Mouse (Mus musculus) CH12.LX (cell line): ENCODE measurements around the gene Pdzd2. TPM values are rescaled to one million over a fixed set of nuclear protein-coding genes. Genes with fewer than 3 reads are reported as not detected.

Source experiments
- DNase-seq: peaks from one replicate; pipeline ENCODE4 v3.0.0-alpha.2; 2013; ENCODE audit errors: extremely low read depth
- H3K27ac ChIP-seq: 2 replicates; pipeline ENCODE4 v1.5.1; 2012; ENCODE audit warnings: low read depth, mild to moderate bottlenecking, control low read depth, moderate library complexity; ENCODE audit not compliant: insufficient read depth
- H3K27me3 ChIP-seq: replicated peaks from 2 replicates; pipeline ENCODE3; 2012; ENCODE audit warnings: inconsistent platforms
- H3K36me3 ChIP-seq, 2 experiments: replicated peaks in 1 of 2; 2 replicates each; pipeline versions ENCODE3 to v1.6.1; 2012; ENCODE audit warnings: inconsistent platforms in 1 of 2, low read length in 1 of 2, mild to moderate bottlenecking in 1 of 2, mixed read lengths in 1 of 2, moderate library complexity in 1 of 2; ENCODE audit not compliant: control insufficient read depth in 1 of 2, insufficient read depth in 1 of 2
- H3K4me1 ChIP-seq, 2 experiments: 2 replicates each; pipeline ENCODE4 v1.6.1; 2012; ENCODE audit warnings: inconsistent platforms in 1 of 2, moderate library complexity in 1 of 2; ENCODE audit not compliant: insufficient read depth in 2 of 2, control insufficient read depth in 1 of 2
- H3K4me2 ChIP-seq: 2 replicates; pipeline ENCODE4 v1.6.1; 2012; ENCODE audit warnings: low read depth, mild to moderate bottlenecking, control low read depth; ENCODE audit not compliant: poor library complexity, insufficient read depth, severe bottlenecking
- H3K4me3 ChIP-seq, 3 experiments: fragments of 150-350 bp in 1 of 3; sonication (generic) in 1 of 3; replicated peaks in 1 of 3; 2 replicates each; pipeline versions ENCODE3 to v1.5.1; 2011 to 2012; ENCODE audit warnings: low read depth in 2 of 3, low read length in 2 of 3, mild to moderate bottlenecking in 2 of 3, moderate library complexity in 2 of 3, control low read depth in 1 of 3, improper control_type of control experiment in 1 of 3, inconsistent platforms in 1 of 3, mixed read lengths in 1 of 3; ENCODE audit not compliant: poor library complexity in 1 of 3
- H3K79me2 ChIP-seq: replicated peaks from 2 replicates; pipeline ENCODE4 v1.6.1; 2012; ENCODE audit warnings: mild to moderate bottlenecking, moderate library complexity; ENCODE audit not compliant: control insufficient read depth, poor library complexity, insufficient read depth, severe bottlenecking; ENCODE audit errors: extremely low read depth
- H3K9ac ChIP-seq: 2 replicates; pipeline ENCODE4 v1.6.1; 2012; ENCODE audit warnings: low read depth, mild to moderate bottlenecking, control low read depth, moderate library complexity; ENCODE audit not compliant: insufficient read depth
- H3K9me3 ChIP-seq: replicated peaks from 2 replicates; pipeline ENCODE3; 2012; ENCODE audit warnings: low read length, inconsistent platforms, mixed read lengths
- BHLHE40 ChIP-seq: IDR thresholded peaks from 2 replicates; pipeline ENCODE4 v1.6.1; 2011; ENCODE audit warnings: mild to moderate bottlenecking, low read depth, low read length, improper control_type of control experiment
- CHD1 ChIP-seq: IDR thresholded peaks from 2 replicates; pipeline ENCODE4 v1.6.1; 2012; ENCODE audit warnings: low read depth, low read length, improper control_type of control experiment, inconsistent platforms
- CHD2 ChIP-seq: IDR thresholded peaks from 2 replicates; pipeline ENCODE4 v1.6.1; 2011; ENCODE audit warnings: low read length, improper control_type of control experiment
- CTCF ChIP-seq, 2 experiments: IDR thresholded peaks in 1 of 2; conservative IDR thresholded peaks in 1 of 2; 2 replicates each; pipeline ENCODE4 v1.5.1; 2011 to 2012; ENCODE audit warnings: low read depth in 2 of 2, low read length in 2 of 2, improper control_type of control experiment in 1 of 2, inconsistent platforms in 1 of 2, mild to moderate bottlenecking in 1 of 2, moderate library complexity in 1 of 2
- E2F4 ChIP-seq: IDR thresholded peaks from 2 replicates; pipeline ENCODE4 v1.6.1; 2011; ENCODE audit warnings: low read depth, low read length, improper control_type of control experiment; ENCODE audit not compliant: insufficient replicate concordance
- GABPA ChIP-seq: IDR thresholded peaks from 2 replicates; pipeline ENCODE4 v1.6.1; 2012; ENCODE audit warnings: low read depth, low read length, improper control_type of control experiment, inconsistent platforms; ENCODE audit not compliant: insufficient replicate concordance
- HCFC1 ChIP-seq: IDR thresholded peaks from 2 replicates; pipeline ENCODE4 v1.6.1; 2012; ENCODE audit warnings: low read depth, mild to moderate bottlenecking, inconsistent platforms, low read length, improper control_type of control experiment
- IRF4 ChIP-seq: IDR thresholded peaks from 2 replicates; pipeline ENCODE4 v1.6.1; 2014; ENCODE audit warnings: low read depth, mild to moderate bottlenecking, inconsistent platforms, low read length, improper control_type of control experiment
- JUN ChIP-seq: IDR thresholded peaks from 2 replicates; pipeline ENCODE4 v1.6.1; 2011; ENCODE audit warnings: low read depth, mild to moderate bottlenecking, low read length, improper control_type of control experiment, moderate library complexity; ENCODE audit not compliant: insufficient read depth
- JUND ChIP-seq: conservative IDR thresholded peaks from 2 replicates; pipeline ENCODE4 v1.6.1; 2011; ENCODE audit warnings: low read depth, low read length, improper control_type of control experiment
- KAT2A ChIP-seq: IDR thresholded peaks from 2 replicates; pipeline ENCODE4 v1.6.1; 2012; ENCODE audit warnings: low read length, improper control_type of control experiment, inconsistent platforms; ENCODE audit not compliant: insufficient replicate concordance
- MAX ChIP-seq: IDR thresholded peaks from 2 replicates; pipeline ENCODE4 v1.6.1; 2011; ENCODE audit warnings: low read length, improper control_type of control experiment
- MAZ ChIP-seq: IDR thresholded peaks from 2 replicates; pipeline ENCODE4 v1.6.1; 2012; ENCODE audit warnings: low read depth, mild to moderate bottlenecking, inconsistent platforms, low read length, improper control_type of control experiment, moderate library complexity
- MEF2A ChIP-seq: IDR thresholded peaks from 2 replicates; pipeline ENCODE4 v1.6.1; 2014; ENCODE audit warnings: low read depth, mild to moderate bottlenecking, inconsistent platforms, low read length, improper control_type of control experiment, borderline replicate concordance
- MYC ChIP-seq: IDR thresholded peaks from 2 replicates; pipeline ENCODE4 v1.6.1; 2011; ENCODE audit warnings: low read depth, mild to moderate bottlenecking, improper control_type of control experiment, low read length
- NELFE ChIP-seq: IDR thresholded peaks from 2 replicates; pipeline ENCODE4 v1.6.1; 2011; ENCODE audit warnings: low read depth, low read length, improper control_type of control experiment
- POLR2A ChIP-seq: IDR thresholded peaks from 2 replicates; pipeline ENCODE4 v1.6.1; 2011; ENCODE audit warnings: low read depth, mild to moderate bottlenecking, improper control_type of control experiment, low read length
- POLR2AphosphoS2 ChIP-seq: IDR thresholded peaks from 2 replicates; pipeline ENCODE4 v1.6.1; 2011; ENCODE audit warnings: low read depth, low read length, improper control_type of control experiment
- SIN3A ChIP-seq: IDR thresholded peaks from 2 replicates; pipeline ENCODE4 v1.6.1; 2012; ENCODE audit warnings: low read length, improper control_type of control experiment, inconsistent platforms
- UBTF ChIP-seq: IDR thresholded peaks from 2 replicates; pipeline ENCODE4 v1.6.1; 2012; ENCODE audit warnings: low read depth, mild to moderate bottlenecking, inconsistent platforms, low read length, improper control_type of control experiment, moderate library complexity
- USF1 ChIP-seq: IDR thresholded peaks from 2 replicates; pipeline ENCODE4 v1.6.1; 2014; ENCODE audit warnings: low read depth, mild to moderate bottlenecking, inconsistent platforms, low read length, improper control_type of control experiment
- USF2 ChIP-seq: conservative IDR thresholded peaks from 2 replicates; pipeline ENCODE4 v1.6.1; 2011; ENCODE audit warnings: low read depth, low read length, improper control_type of control experiment
- ZC3H11A ChIP-seq: IDR thresholded peaks from 2 replicates; pipeline ENCODE4 v1.6.1; 2012; ENCODE audit warnings: low read depth, mild to moderate bottlenecking, inconsistent platforms, low read length, improper control_type of control experiment
- ZMIZ1 ChIP-seq: IDR thresholded peaks from 2 replicates; pipeline ENCODE4 v1.6.1; 2012; ENCODE audit warnings: low read depth, mild to moderate bottlenecking, inconsistent platforms, low read length, improper control_type of control experiment
- dilution Hi-C: fragments of 300-500 bp; cut with MboI; formaldehyde crosslinking; loops from 2 replicates; pipeline ENCODE4 v1.14.3; 2020; ENCODE audit warnings: low sequenced_read_pairs; ENCODE audit not compliant: extremely low pct_unique_long_range_greater_than_20kb, extremely low pct_ligation_motif_present
- in situ Hi-C: fragments of 300-500 bp; cut with MboI; formaldehyde crosslinking; loops from 3 replicates; pipeline ENCODE4 v1.14.3; 2019; ENCODE audit warnings: low sequenced_read_pairs, low pct_ligation_motif_present, low pct_unique_long_range_greater_than_20kb, mixed read lengths
- polyA plus RNA-seq: library from polyadenylated mRNA; unstranded; fragments of >175 nt; gene quantifications from 2 replicates; pipeline ENCODE4 v1.2.1, GENCODE M21; 2012; ENCODE audit warnings: low read depth; ENCODE audit not compliant: insufficient read length
- total RNA-seq, 2 experiments: library from RNA; depleted of rRNA; stranded (reverse); fragments of 300-350 nt in 1 of 2; fragments of >200 nt in 1 of 2; gene quantifications; 2 replicates each; pipeline ENCODE4 v1.2.3; 2012 to 2014

Gene Pdzd2
- total and polyA plus RNA-seq, 3 experiments: 0.04 to 0.24 (median 0.17) TPM

DNA sequence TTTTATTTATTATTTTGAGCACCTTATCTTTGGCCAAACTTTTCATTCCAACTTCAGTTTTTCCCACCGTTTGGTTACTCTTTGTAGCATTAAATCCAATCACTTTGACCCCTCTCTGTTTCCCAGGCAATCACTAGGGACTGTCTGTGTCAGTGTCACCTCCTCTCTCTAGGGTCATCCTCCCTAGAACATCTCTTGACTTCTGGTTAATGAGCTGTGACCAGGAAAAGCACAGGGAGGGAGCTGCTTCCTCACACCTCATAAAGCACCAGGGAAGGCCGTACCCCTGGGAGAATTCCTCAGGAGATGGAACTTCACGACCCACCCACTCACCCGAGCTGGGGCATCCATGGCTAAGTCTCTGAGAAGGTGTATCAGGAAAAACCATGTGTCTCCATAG is 168.6 kb downstream of the Pdzd2 start:
- no peaks in the 10 kb centered on the region for H3K27me3 ChIP-seq
- DNase-seq: no peak
- H3K4me2 ChIP-seq: no peak overlapping the region
- in situ Hi-C loops (no loop called here), dilution Hi-C loops (no loop called here)
- no peaks in the 10 kb centered on the region for H3K9me3 ChIP-seq
- H3K27ac ChIP-seq: no peak overlapping the region
- H3K36me3 ChIP-seq: no peaks in the 10 kb centered on the region
- no peak for TF ChIP-seq HCFC1
- TF ChIP-seq GABPA: no peak
- no peak for TF ChIP-seq MAZ
- TF ChIP-seq MAX: no peak
- no peak for TF ChIP-seq POLR2A
- TF ChIP-seq JUN: no peak
- no peak for TF ChIP-seq KAT2A
- TF ChIP-seq USF1: no peak
- no peak for TF ChIP-seq CHD2
- no peak for TF ChIP-seq ZMIZ1
- TF ChIP-seq UBTF: no peak
- no peak for TF ChIP-seq NELFE
- TF ChIP-seq POLR2AphosphoS2: no peak
- no peak for TF ChIP-seq MEF2A
- no peak for TF ChIP-seq MYC
- no peak for TF ChIP-seq JUND
- TF ChIP-seq IRF4: no peak
- H3K4me1 ChIP-seq: 0 out of 4 replicates have a peak, but pooled peaks cover 0 to 2% of the 10 kb centered on the region in 2 experiments
- H3K79me2 ChIP-seq: no peaks in the 10 kb centered on the region
- H3K4me3 ChIP-seq: no peak overlapping the region
- H3K9ac ChIP-seq: no peak overlapping the region

DNA sequence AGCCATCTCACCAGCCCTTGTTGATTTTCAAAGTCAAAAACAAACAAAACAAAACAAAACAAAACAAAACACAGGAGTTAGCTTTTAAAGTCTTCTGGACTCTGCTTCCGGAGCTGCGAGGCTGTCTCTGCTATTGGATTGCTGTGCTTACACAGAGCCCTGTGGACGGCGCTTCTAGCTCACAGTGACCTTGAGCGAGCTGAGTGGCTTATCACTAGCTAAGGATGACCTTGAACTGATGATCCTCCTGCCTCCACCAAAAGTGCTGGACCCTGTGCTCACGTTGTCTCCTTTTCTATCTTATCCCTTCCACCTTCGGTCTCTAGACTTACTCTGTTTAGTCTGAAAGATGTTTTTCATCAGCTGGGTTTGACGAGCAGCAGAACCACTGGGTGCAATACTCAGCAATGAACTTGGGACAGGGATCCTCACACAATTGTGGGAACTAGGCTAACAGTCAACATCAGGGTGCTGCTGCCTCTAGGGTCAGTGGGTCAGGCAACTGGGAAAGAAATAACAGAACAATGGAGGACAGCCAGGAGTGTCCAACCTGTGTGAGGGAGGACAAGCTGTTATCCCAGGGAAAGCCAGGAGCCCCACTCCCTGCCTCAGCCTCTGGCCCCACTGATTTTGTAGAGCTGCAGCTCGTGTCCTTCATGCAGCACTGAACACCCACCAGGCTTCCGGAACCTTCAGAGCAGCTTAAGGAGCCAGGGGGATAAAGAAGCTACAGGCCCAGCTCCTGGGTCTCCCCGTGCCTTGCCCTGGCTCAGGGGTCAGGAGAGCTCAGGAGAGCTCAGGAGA is 172.9 kb downstream of the Pdzd2 start:
- no peaks in the 10 kb centered on the region for H3K79me2 ChIP-seq
- TF ChIP-seq USF2: no peak
- TF ChIP-seq SIN3A: no peak
- no peak for TF ChIP-seq CHD1
- no peak for TF ChIP-seq CTCF (conservative IDR thresholded peaks at IDR 0.05 in 1 of 2, IDR thresholded peaks at IDR 0.05 in 1 of 2; ENCODE audit: low read depth in 2 of 2, low read length in 2 of 2)
- no peak for TF ChIP-seq POLR2AphosphoS2
- TF ChIP-seq NELFE: no peak
- no peak for TF ChIP-seq MAZ
- no peak for TF ChIP-seq MYC
- no peak for TF ChIP-seq E2F4
- TF ChIP-seq MAX: no peak
- TF ChIP-seq BHLHE40: no peak
- no peak for TF ChIP-seq ZC3H11A
- no peak overlapping the region for H3K9ac ChIP-seq
- H3K36me3 ChIP-seq: no peaks in the 10 kb centered on the region
- DNase-seq: no peak
- in situ Hi-C loops: no loop called here
- H3K27ac ChIP-seq: no peak overlapping the region
- H3K4me1 ChIP-seq: peaks cover 7 to 21% of the 10 kb centered on the region in 2 experiments; a peak in 3 of 4 replicates
- H3K9me3 ChIP-seq: no peaks in the 10 kb centered on the region
- dilution Hi-C loops: no loop called here
- H3K4me3 ChIP-seq: no peak overlapping the region
- H3K27me3 ChIP-seq: no peaks in the 10 kb centered on the region
- H3K4me2 ChIP-seq: no peak overlapping the region
